Mouse (Mus musculus): ENCODE measurements around the gene Tmem178.

Gene Tmem178

DNA sequence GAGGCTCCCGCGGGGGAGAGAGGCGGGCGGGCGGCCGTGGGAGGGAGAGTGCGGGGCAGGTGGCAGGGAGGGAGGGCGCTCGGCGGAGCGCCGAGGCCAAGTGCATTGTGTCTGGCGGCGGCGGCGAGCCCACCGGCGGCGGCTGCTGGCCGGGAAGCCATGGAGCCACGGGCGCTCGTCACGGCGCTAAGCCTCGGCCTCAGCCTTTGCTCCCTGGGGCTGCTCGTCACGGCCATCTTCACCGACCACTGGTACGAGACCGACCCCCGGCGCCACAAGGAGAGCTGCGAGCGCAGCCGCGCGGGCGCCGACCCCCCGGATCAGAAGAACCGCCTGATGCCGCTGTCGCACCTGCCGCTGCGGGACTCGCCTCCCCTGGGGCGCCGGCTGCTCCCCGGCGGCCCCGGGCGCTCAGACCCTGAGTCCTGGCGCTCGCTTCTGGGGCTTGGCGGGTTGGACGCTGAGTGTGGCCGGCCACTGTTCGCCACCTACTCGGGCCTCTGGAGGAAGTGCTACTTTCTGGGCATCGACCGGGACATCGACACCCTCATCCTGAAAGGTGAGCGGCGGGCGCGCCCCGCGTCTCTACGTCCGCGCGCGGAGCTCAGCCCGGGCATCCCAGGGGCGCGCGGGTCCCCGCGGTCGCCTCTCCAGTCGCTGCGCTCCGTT, at the start of gene Tmem178:
Tmem178 (plus strand) TSS at position 103 of the 669 bp plus-strand sequence.
- DNase-seq (ENCODE audit: inconsistent ontology term), result peak; percentile 36

- DNase-seq (ENCODE audit: inconsistent ontology term), result no peak
These were observed 48.0 kb upstream of the Tmem178 start for GRCm38 (mm10) chr17:80896481-80896880.

DNA sequence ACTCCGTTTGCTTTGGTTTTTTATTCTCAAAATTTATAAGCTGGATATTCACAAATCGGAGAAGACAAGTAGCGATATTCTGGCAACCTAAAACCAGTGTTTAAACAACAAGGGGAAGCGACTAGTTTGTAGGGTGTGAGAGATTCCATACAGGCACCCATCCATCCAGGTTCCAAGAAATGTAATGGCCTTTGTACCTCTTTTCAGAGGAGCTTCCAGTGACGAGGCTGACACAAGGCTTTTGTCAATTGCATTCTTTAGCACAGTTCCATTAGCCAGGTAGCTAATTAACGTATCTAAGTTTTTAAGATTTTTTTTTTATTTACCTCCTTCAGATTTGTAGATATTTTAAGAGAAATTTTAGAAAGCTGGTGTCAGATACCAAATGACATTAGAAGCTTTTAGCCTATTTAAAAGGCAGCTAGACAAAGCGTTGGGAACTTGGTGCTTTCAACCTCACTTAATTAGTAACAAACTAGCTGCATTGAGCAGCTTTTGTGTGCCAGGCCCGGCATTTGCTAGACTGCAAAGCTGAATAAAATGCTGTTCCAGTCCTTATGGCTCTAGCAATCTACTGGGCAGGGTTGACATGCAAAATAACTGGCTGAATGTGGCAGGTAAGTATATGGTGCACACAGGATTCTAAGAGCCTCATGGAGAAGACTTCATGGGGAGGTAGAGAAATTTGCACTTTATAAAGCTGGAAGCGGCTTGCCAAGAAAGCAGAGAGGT, 46.6 kb upstream of the Tmem178 start:
- DNase-seq (ENCODE audit: inconsistent ontology term), result no peak

DNA sequence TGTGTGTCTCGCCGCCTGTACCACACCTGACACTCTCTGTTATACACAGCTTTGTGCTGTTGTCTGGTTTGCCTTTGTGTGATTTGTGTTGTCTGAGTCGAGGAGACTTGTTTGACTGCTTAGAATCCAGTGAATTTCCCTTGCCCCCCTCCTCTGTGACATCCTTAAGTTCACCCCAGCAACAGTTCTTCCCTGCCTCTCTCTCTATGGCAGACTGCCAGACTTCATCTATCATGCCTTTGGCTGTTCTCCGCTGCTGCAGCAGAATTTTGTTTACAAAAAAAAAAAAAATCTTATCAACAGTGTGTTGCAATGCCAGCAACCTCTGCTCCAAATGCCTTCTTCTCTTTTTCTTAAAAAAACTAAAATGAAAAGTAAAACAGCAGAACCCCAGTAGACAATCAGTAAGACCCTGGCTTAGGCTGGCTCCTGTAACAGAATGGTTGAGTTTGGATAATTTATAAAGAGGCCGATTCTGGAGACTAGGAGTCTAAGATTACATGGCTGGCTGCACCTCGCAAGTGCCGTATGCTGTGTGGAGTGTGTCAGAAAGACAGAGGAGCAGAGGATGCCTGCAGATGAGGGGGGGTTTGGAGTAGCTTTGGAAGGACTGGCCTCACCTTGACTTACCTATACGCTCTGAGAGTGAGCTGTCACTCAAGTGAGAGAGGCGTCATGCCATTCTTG, 44.8 kb upstream of the Tmem178 start:
- peak; percentile 20 for DNase-seq (ENCODE audit: inconsistent ontology term)

DNA sequence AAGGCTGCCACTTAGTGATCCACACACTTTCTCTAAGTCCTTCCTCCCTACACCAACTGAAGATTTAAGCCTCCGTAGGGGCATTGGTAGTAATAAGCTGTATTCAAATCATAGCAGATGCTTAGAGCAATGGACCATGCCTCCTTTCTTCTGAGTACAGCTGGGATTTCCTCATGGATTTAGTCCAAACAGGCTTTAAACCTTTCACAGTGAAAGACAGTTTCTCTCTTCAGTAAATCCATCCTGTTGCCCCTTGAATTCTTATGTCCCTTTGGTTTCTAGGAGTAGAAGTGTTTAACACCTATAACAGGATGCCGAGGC, 44.3 kb upstream of the Tmem178 start:
- no peak for DNase-seq (ENCODE audit: inconsistent ontology term)

DNA sequence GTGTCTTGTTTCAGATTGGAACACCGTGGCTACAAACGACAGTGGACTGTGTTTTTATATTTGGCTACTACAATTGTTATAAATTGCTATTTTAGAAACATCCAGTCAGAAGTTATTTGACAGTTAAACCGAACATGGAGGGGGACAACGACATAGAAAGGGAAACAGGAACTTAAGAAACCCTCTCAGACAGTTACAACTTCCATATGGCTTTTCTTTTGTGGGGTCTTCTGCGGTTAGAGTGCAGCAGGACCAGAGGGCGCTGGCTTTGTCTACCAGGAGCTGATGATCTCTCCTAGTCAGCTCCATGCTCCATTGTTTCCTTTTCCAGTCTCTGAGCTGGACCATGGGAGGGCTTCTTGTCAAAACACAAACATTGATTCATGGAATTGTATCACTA, 42.5 kb upstream of the Tmem178 start:
- no peak for DNase-seq (ENCODE audit: inconsistent ontology term)

DNA sequence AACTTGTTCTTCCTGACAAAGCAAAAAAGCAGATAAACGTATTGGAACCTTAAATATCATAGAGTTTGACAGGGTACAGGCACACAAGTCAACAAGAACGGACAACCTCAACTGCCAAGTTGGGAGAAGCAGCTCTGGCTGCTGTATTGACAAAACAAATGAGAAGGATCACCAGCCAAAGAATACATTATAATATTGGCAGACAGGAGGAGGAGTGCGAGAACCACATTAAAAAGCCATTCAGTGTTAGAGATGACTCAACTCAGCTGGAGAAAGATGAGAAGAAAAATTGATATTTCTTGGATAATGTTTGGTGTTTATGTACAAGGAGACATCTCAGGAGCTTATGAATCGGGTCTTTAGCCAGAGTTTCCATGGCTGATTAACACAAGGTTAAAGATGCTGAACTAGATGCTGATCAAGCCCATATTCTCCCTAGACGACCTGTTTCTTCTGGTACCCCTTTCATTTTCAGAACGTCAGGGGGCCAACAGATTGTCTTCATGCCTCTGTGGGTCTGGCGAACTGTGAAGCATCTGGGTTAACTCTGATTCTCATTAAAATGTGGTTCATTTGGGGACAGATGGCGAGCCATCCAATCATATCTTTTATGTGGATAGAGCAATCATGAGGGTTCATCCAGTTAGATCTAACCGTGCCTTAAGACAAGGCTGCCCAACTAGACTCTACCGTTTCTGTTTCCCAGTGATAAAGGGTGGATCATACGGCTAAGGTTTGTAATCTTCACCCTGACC, 41.1 kb upstream of the Tmem178 start:
- DNase-seq (ENCODE audit: inconsistent ontology term), result peak; percentile 20

- DNase-seq (ENCODE audit: inconsistent ontology term), result no peak
These were observed 40.4 kb upstream of the Tmem178 start for GRCm38 (mm10) chr17:80904061-80904460.

DNA sequence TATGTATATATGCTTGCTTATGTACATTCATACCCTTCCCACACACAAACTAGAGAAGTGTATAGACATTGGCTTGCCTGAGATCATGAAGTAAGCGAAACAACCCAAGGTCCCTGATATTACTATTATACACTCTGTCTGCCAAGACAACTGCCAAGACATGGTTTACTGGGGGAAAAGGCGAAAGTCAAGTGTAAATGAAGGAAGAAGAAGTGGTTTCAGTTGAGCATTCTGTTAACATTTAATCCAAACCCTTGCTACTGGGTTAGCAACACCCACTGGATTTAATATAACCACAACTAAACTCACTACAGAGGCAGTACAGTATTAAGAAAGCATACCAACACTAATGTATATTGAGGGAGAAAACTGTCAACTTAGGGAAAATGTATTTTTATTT, 28.8 kb upstream of the Tmem178 start:
- DNase-seq (ENCODE audit: inconsistent ontology term), result no peak

DNA sequence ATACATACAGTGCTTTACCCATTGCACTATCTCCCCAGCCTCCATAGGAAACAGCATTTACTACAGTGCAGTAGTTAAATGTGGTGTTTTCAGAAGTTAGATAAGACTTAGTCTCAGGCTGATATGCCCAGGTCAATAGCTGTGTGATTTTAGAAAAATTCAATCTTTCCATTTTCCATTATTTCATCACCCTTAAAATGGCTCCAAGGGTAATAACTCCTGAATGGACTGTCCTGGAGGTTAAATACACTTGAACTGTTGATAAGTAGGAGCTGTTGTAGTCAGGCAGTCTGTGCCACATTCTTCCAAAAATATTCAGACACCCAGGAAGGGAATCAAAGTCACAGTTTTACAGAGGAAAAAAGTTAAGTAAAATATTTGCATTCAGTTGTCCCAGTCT, 25.2 kb upstream of the Tmem178 start:
- DNase-seq (ENCODE audit: inconsistent ontology term), result no peak

GRCm38 (mm10) chr17:80921286-80922134, 22.9 kb upstream of the Tmem178 start:
- peak; percentile 86 for DNase-seq (ENCODE audit: inconsistent ontology term)

- no peak for DNase-seq (ENCODE audit: inconsistent ontology term)
These were observed 18.9 kb upstream of the Tmem178 start for GRCm38 (mm10) chr17:80925554-80925953.

DNA sequence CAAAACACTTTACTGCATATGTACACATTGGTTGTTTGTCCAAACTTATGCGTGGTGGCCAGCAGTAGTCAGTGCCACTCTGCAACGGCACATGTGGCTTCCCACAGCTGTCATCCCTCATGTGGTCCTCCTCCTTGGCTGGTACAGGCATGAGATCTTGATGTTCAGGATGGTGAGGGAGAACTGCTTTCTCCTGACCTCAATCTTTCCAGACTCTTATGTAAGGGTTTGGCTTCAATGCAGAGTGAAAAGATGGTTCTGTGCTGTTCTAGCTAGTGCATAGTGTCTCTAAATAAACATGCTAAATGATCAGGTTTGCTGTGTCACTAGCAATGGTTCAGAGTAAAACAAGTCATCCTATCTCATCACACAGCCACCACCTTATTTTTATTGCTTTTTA, 17.3 kb upstream of the Tmem178 start:
- no peak for DNase-seq (ENCODE audit: inconsistent ontology term)

- no peak for DNase-seq (ENCODE audit: inconsistent ontology term)
These were observed 11.7 kb upstream of the Tmem178 start for GRCm38 (mm10) chr17:80932716-80933115.

GRCm38 (mm10) chr17:80933401-80934029, 10.9 kb upstream of the Tmem178 start:
- DNase-seq (ENCODE audit: inconsistent ontology term), result no peak

GRCm38 (mm10) chr17:80935807-80936519, 8.5 kb upstream of the Tmem178 start:
- DNase-seq (ENCODE audit: inconsistent ontology term), result no peak

- DNase-seq (ENCODE audit: inconsistent ontology term), result no peak
These were observed 7.9 kb upstream of the Tmem178 start for GRCm38 (mm10) chr17:80936521-80936920.

GRCm38 (mm10) chr17:80939833-80940232, 4.6 kb upstream of the Tmem178 start:
- DNase-seq (ENCODE audit: inconsistent ontology term), result no peak

- DNase-seq (ENCODE audit: inconsistent ontology term), result no peak
These were observed 2.6 kb upstream of the Tmem178 start for GRCm38 (mm10) chr17:80941857-80942256.

GRCm38 (mm10) chr17:80943835-80944529, 450 bp upstream of the Tmem178 start:
- DNase-seq (ENCODE audit: inconsistent ontology term), result no peak

Data from Muller cell, postnatal 12 days (primary cell).